Mouse (Mus musculus): Measurements from ENCODE around the gene Nbr1. TPM values are rescaled to one million over a fixed set of nuclear protein-coding genes. Genes with fewer than 3 reads are reported as not detected.
A peak's percentile ranks its signal among the peaks of the same experiment; 100 is the strongest.
"Not testable (repeated sequence)": the region's sequence is repeated elsewhere in the genome, so short reads cannot be mapped to it uniquely, and the experiment has no call there.

Gene Nbr1
- polyA plus RNA-seq, 1 experiment from 2014 or later, result 118 TPM

- Histone ChIP-seq H3K27ac (0 out of 2 replicates have a peak overlapping the region, but pooled peaks have one; percentile 19), H3K9ac (no peak overlapping the region), H3K4me2 (no peak overlapping the region), H3K27me3 (no peaks in the 10 kb centered on the region), H3K4me1 (peaks cover 40% of the 10 kb centered on the region), H3K36me3 (replicated peaks) (no peaks in the 10 kb centered on the region), H3K4me3 (replicated peaks) (no peak overlapping the region), H3K9me3 (no peaks in the 10 kb centered on the region)
- no peak for ATAC-seq (ENCODE audit: low FRiP score)
- 33% methylated on average over 4 of the region's 4 CpGs for WGBS
Measured at GRCm38 (mm10) chr11:101614116-101614515, 62.2 kb downstream of the Nbr1 start.

- Histone ChIP-seq H3K4me2 (no peak overlapping the region), H3K27ac (no peak overlapping the region), H3K4me3 (replicated peaks) (no peak overlapping the region), H3K9me3 (no peaks in the 10 kb centered on the region), H3K9ac (no peak overlapping the region), H3K27me3 (no peaks in the 10 kb centered on the region), H3K4me1 (peaks cover 39% of the 10 kb centered on the region), H3K36me3 (replicated peaks) (no peaks in the 10 kb centered on the region)
- no peak for ATAC-seq (ENCODE audit: low FRiP score)
- 89% methylated on average over 6 of the region's 6 CpGs for WGBS
Measured at GRCm38 (mm10) chr11:101615380-101615779, 63.4 kb downstream of the Nbr1 start.

- H3K27ac ChIP-seq, result no peak overlapping the region
- no peak overlapping the region for H3K4me3 ChIP-seq (replicated peaks)
- no peaks in the 10 kb centered on the region for H3K36me3 ChIP-seq (replicated peaks)
- H3K9me3 ChIP-seq, result no peaks in the 10 kb centered on the region
- H3K9ac ChIP-seq, result no peak overlapping the region
- peaks cover 35% of the 10 kb centered on the region for H3K4me1 ChIP-seq
- ATAC-seq (ENCODE audit: low FRiP score), result no peak
- WGBS, result 95% methylated on average over 8 of the region's 8 CpGs
- H3K27me3 ChIP-seq, result no peaks in the 10 kb centered on the region
- no peak overlapping the region for H3K4me2 ChIP-seq
Measured at GRCm38 (mm10) chr11:101616104-101616503, 64.2 kb downstream of the Nbr1 start.

GRCm38 (mm10) chr11:101616948-101617767 lies 65.2 kb downstream of the Nbr1 start:
- peak overlapping the region; percentile 14; the same call in 1 of the 2 replicates for H3K4me3 ChIP-seq (replicated peaks)
- no peaks in the 10 kb centered on the region for H3K9me3 ChIP-seq
- peak; percentile 23; the same call in 1 of the 2 replicates for ATAC-seq (ENCODE audit: low FRiP score)
- H3K4me2 ChIP-seq, result peak overlapping the region; percentile 47
- H3K27me3 ChIP-seq, result no peaks in the 10 kb centered on the region
- 20% methylated on average over 18 of the region's 18 CpGs for WGBS
- peaks cover 35% of the 10 kb centered on the region for H3K4me1 ChIP-seq
- H3K27ac ChIP-seq, result peak overlapping the region; percentile 83
- peak overlapping the region; percentile 29; the same call in 1 of the 2 replicates for H3K9ac ChIP-seq
- H3K36me3 ChIP-seq (replicated peaks), result no peaks in the 10 kb centered on the region

- Histone ChIP-seq H3K4me1 (peaks cover 35% of the 10 kb centered on the region), H3K27ac (peak overlapping the region; percentile 83), H3K9me3 (no peaks in the 10 kb centered on the region), H3K36me3 (replicated peaks) (no peaks in the 10 kb centered on the region), H3K27me3 (no peaks in the 10 kb centered on the region), H3K4me3 (replicated peaks) (peak overlapping the region; percentile 14; the same call in 1 of the 2 replicates), H3K9ac (peak overlapping the region; percentile 29; the same call in 1 of the 2 replicates), H3K4me2 (peak overlapping the region; percentile 47)
- WGBS, result 5% methylated on average over 8 of the region's 8 CpGs
- peak; percentile 76 for ATAC-seq (ENCODE audit: low FRiP score)
Measured at GRCm38 (mm10) chr11:101617849-101618248, 65.9 kb downstream of the Nbr1 start.

GRCm38 (mm10) chr11:101618596-101618995 lies 66.6 kb downstream of the Nbr1 start:
- Histone ChIP-seq H3K4me1 (peaks cover 34% of the 10 kb centered on the region), H3K27ac (peak overlapping the region; percentile 83; the same call in 1 of the 2 replicates), H3K36me3 (replicated peaks) (no peaks in the 10 kb centered on the region), H3K27me3 (no peaks in the 10 kb centered on the region), H3K9ac (no peak overlapping the region), H3K4me2 (no peak overlapping the region), H3K4me3 (replicated peaks) (no peak overlapping the region), H3K9me3 (no peaks in the 10 kb centered on the region)
- ATAC-seq (ENCODE audit: low FRiP score), result no peak
- WGBS, result 73% methylated on average over 3 of the region's 3 CpGs

- not testable (repeated sequence) for H3K9me3 ChIP-seq; H3K36me3 ChIP-seq (replicated peaks); H3K4me2 ChIP-seq; H3K27ac ChIP-seq; ATAC-seq (ENCODE audit: low FRiP score); H3K9ac ChIP-seq; H3K4me3 ChIP-seq (replicated peaks); H3K27me3 ChIP-seq
- WGBS, result 90% methylated on average over 11 of the region's 11 CpGs
- peaks cover 24% of the 10 kb centered on the region for H3K4me1 ChIP-seq
Measured at GRCm38 (mm10) chr11:101620022-101620655, 68.2 kb downstream of the Nbr1 start.

- H3K27ac ChIP-seq, result peak overlapping the region; percentile 96
- ATAC-seq (ENCODE audit: low FRiP score), result peak; percentile 55
- H3K4me1 ChIP-seq, result peaks cover 9% of the 10 kb centered on the region
- no peaks in the 10 kb centered on the region for H3K27me3 ChIP-seq
- H3K36me3 ChIP-seq (replicated peaks), result peaks cover 4% of the 10 kb centered on the region; the same call in 1 of the 2 replicates
- peak overlapping the region; percentile 41 for H3K9ac ChIP-seq
- 7% methylated on average over 8 of the region's 8 CpGs for WGBS
- peak overlapping the region; percentile 90 for H3K4me2 ChIP-seq
- H3K4me3 ChIP-seq (replicated peaks), result peak overlapping the region; percentile 57
- no peaks in the 10 kb centered on the region for H3K9me3 ChIP-seq
Measured at GRCm38 (mm10) chr11:101626649-101626994, 74.7 kb downstream of the Nbr1 start.

- Histone ChIP-seq H3K4me1 (peaks cover 9% of the 10 kb centered on the region), H3K27ac (peak within 1 kb of the TSS; percentile 97), H3K36me3 (replicated peaks) (peaks cover 4% of the 10 kb centered on the region; the same call in 1 of the 2 replicates), H3K27me3 (no peaks in the 10 kb centered on the region), H3K4me2 (peak within 1 kb of the TSS; percentile 90), H3K4me3 (replicated peaks) (peak within 1 kb of the TSS; percentile 57), H3K9me3 (no peaks in the 10 kb centered on the region), H3K9ac (peak within 1 kb of the TSS; percentile 80)
- peak; percentile 89 for ATAC-seq (ENCODE audit: low FRiP score)
- under 1% methylated on average over 34 of the region's 34 CpGs for WGBS
Measured at GRCm38 (mm10) chr11:101626995-101627856, 75.3 kb downstream of the Nbr1 start, which contains the start of gene Rdm1. Rdm1 (plus strand) TSS chr11:101627195.

GRCm38 (mm10) chr11:101627857-101628559 lies 76.1 kb downstream of the Nbr1 start:
- H3K27me3 ChIP-seq, result no peaks in the 10 kb centered on the region
- peak overlapping the region; percentile 57 for H3K4me3 ChIP-seq (replicated peaks)
- under 1% methylated on average over 33 of the region's 33 CpGs for WGBS
- peak overlapping the region; percentile 80 for H3K9ac ChIP-seq
- peaks cover 5% of the 10 kb centered on the region for H3K36me3 ChIP-seq (replicated peaks)
- no peaks in the 10 kb centered on the region for H3K9me3 ChIP-seq
- H3K27ac ChIP-seq, result peak overlapping the region; percentile 97
- ATAC-seq (ENCODE audit: low FRiP score), result peak; percentile 56
- peak overlapping the region; percentile 90 for H3K4me2 ChIP-seq
- peaks cover 9% of the 10 kb centered on the region for H3K4me1 ChIP-seq

GRCm38 (mm10) chr11:101628733-101629417 lies 76.9 kb downstream of the Nbr1 start:
- Histone ChIP-seq H3K36me3 (replicated peaks) (peaks cover 13% of the 10 kb centered on the region), H3K4me2 (peak overlapping the region; percentile 90), H3K9ac (peak overlapping the region; percentile 80; the same call in 1 of the 2 replicates), H3K4me3 (replicated peaks) (peak overlapping the region; percentile 57; the same call in 1 of the 2 replicates)
- not testable (repeated sequence) for ATAC-seq (ENCODE audit: low FRiP score); H3K9me3 ChIP-seq; H3K27ac ChIP-seq; H3K4me1 ChIP-seq; H3K27me3 ChIP-seq
- WGBS, result 75% methylated on average over 5 of the region's 5 CpGs

Measured in forebrain, embryonic 12.5 days (tissue).